In the genomic region with DNA sequence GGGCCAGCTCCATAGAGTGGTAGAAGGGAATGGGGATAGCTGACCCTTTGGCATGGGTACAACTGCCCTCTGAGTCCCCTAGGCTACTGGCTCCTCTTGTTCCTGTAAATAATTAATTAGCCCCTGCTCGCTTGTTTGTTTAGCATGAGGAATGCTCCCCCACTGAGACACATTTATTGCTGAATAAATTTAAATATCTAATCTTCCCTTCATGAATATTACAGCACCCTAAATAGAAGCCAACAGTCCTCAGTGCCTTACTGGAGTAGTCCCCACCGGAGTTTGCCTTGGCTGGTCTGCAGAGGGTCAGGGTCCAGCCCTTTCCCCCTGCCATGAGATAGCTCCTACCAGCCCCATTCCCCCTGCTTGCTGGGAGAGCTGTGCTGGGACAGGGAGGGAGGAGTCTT, we compare ENCODE assay signal across 16 mouse cellular contexts. TPM values are rescaled to one million over a fixed set of nuclear protein-coding genes. Genes with fewer than 3 reads are reported as not detected.
DNase-seq lines count a peak whose midpoint lies in the region; ATAC-seq and TF ChIP-seq lines count a peak whose summit lies in the region.
"Had no signal": no experiment of that assay in that cellular context is flagged by ENCODE, and none has a peak within 500 bp of the region (broad histone marks: within the 10 kb centered on the region; RNA-seq: fewer than 3 reads in every experiment).

No protein-coding gene starts in this region.

- peak; percentile 92 for DNase-seq in kidney, adult 11 months
- DNase-seq in brain, embryonic 14.5 days (ENCODE audit: low read depth), result peak; percentile 75
- DNase-seq in kidney, postnatal 14 days, result peak; percentile 88
- no peak for DNase-seq in spleen, adult 12 weeks (ENCODE audit: low spot score)
- no peak for DNase-seq in c-Kit-positive CD71-positive TER-119-positive erythroid progenitor cells, embryonic 14.5 days (ENCODE audit: low spot score)
- DNase-seq in ovary, adult 18-20 months (ENCODE audit: low spot score), result no peak
- DNase-seq: cerebellum, adult 8-10 months; gastrocnemius, postnatal 14 days; layer of hippocampus, adult 9-11 months; lung, postnatal 10 days; right cerebral cortex, postnatal 4 days; thymus, adult 18-20 months had no signal

- no peak overlapping the region for H3K9ac ChIP-seq in kidney, embryonic 14.5 days (ENCODE audit: low read depth, low read length)
- peak overlapping the region; percentile 13; the same call in 1 of the 2 replicates for H3K9ac ChIP-seq in forebrain, embryonic 16.5 days (replicated peaks; ENCODE audit: low read depth, low read length)
- H3K9ac ChIP-seq: limb, embryonic 15.5 days had no signal

- TF ChIP-seq POLR2A in brain, embryonic 14.5 days (IDR thresholded peaks at IDR 0.05; ENCODE audit: borderline replicate concordance, extremely low read depth, insufficient read depth, insufficient read length, poor library complexity, severe bottlenecking), result no peak

- H3K4me3 ChIP-seq in kidney, embryonic 14.5 days (ENCODE audit: low read length), result no peak overlapping the region
- H3K4me3 ChIP-seq in forebrain, embryonic 16.5 days (replicated peaks; ENCODE audit: low read length), result no peak overlapping the region
- H3K4me3 ChIP-seq: limb, embryonic 15.5 days had no signal

- H3K27ac ChIP-seq in kidney, embryonic 14.5 days (ENCODE audit: low read depth, low read length), result no peak overlapping the region
- no peak overlapping the region for H3K27ac ChIP-seq in forebrain, embryonic 16.5 days (ENCODE audit: low read length)
- H3K27ac ChIP-seq: limb, embryonic 15.5 days had no signal

- H3K36me3 ChIP-seq in kidney, embryonic 14.5 days (ENCODE audit: control insufficient read depth, insufficient read depth, low read length), result peaks cover 4% of the 10 kb centered on the region
- no peaks in the 10 kb centered on the region for H3K36me3 ChIP-seq in forebrain, embryonic 16.5 days (ENCODE audit: control insufficient read depth, insufficient read depth)

- H3K4me1 ChIP-seq in kidney, embryonic 14.5 days (ENCODE audit: control insufficient read depth, insufficient read depth, low read length), result peaks cover 20% of the 10 kb centered on the region; the same call in 1 of the 2 replicates
- H3K4me1 ChIP-seq in forebrain, embryonic 16.5 days (replicated peaks; ENCODE audit: control insufficient read depth, insufficient read depth, low read length), result peaks cover 25% of the 10 kb centered on the region

- H3K9me3 ChIP-seq in kidney, embryonic 14.5 days (ENCODE audit: control insufficient read depth, low read length), result no peaks in the 10 kb centered on the region
- no peaks in the 10 kb centered on the region for H3K9me3 ChIP-seq in forebrain, embryonic 16.5 days (ENCODE audit: control insufficient read depth, low read length)
- H3K9me3 ChIP-seq: limb, embryonic 15.5 days had no signal

- TF ChIP-seq CTCF in brain, embryonic 14.5 days (IDR thresholded peaks at IDR 0.05; ENCODE audit: borderline replicate concordance, extremely low read depth, insufficient read depth, insufficient read length), result no peak

- 52% methylated on average over 2 of the region's 2 CpGs for WGBS in kidney, embryonic 14.5 days
- 20% methylated on average over 2 of the region's 2 CpGs for WGBS in forebrain, embryonic 16.5 days

- no peak for ATAC-seq in kidney, embryonic 14.5 days (ENCODE audit: low FRiP score, low TSS enrichment)
- peak; percentile 41 for ATAC-seq in forebrain, embryonic 16.5 days

- peaks cover 14% of the 10 kb centered on the region for H3K27me3 ChIP-seq in kidney, embryonic 14.5 days (ENCODE audit: control insufficient read depth, insufficient read depth, low read length)
- H3K27me3 ChIP-seq in forebrain, embryonic 16.5 days (replicated peaks; ENCODE audit: control insufficient read depth, insufficient read depth, low read length), result 0 out of 2 replicates have a peak, but pooled peaks cover 2% of the 10 kb centered on the region

- H3K4me2 ChIP-seq in kidney, embryonic 14.5 days (replicated peaks; ENCODE audit: low read depth, low read length), result no peak overlapping the region
- no peak overlapping the region for H3K4me2 ChIP-seq in forebrain, embryonic 16.5 days (ENCODE audit: low read length)
- H3K4me2 ChIP-seq: heart, embryonic 11.5 days; limb, embryonic 15.5 days had no signal

RNA-seq across cellular contexts. Expression of a gene that starts 13.6 kb away (rescaled TPM):
- polyA plus RNA-seq in kidney, embryonic 14.5 days (2014; fragmentation: Nextera tagmentation; extraction: Ambion mirVana), result 237 and 255 TPM in 2 replicates
- 209 and 213 TPM in 2 replicates for polyA plus RNA-seq in brain, embryonic 14.5 days (2012; rRNA removed)
- polyA plus RNA-seq in forebrain, embryonic 16.5 days (2015; fragmentation: Nextera tagmentation; extraction: Ambion mirVana), result 223 and 235 TPM in 2 replicates

RNA-seq across cellular contexts. Expression of a gene that starts 24.9 kb away (rescaled TPM):
- 1,171 and 1,487 TPM in 2 replicates for polyA plus RNA-seq in kidney, embryonic 14.5 days (2014; fragmentation: Nextera tagmentation; extraction: Ambion mirVana)
- 458 and 614 TPM in 2 replicates for polyA plus RNA-seq in brain, embryonic 14.5 days (2012; rRNA removed)
- 602 and 609 TPM in 2 replicates for polyA plus RNA-seq in forebrain, embryonic 16.5 days (2015; fragmentation: Nextera tagmentation; extraction: Ambion mirVana)

RNA-seq across cellular contexts. Expression of a gene that starts 48.4 kb away (rescaled TPM):
- 57.8 and 90.7 TPM in 2 replicates for polyA plus RNA-seq in kidney, embryonic 14.5 days (2014; fragmentation: Nextera tagmentation; extraction: Ambion mirVana)
- 74.8 and 79.2 TPM in 2 replicates for polyA plus RNA-seq in brain, embryonic 14.5 days (2012; rRNA removed)
- polyA plus RNA-seq in forebrain, embryonic 16.5 days (2015; fragmentation: Nextera tagmentation; extraction: Ambion mirVana), result 67.3 and 74.7 TPM in 2 replicates

Comparison
In these comparisons a context has a peak if more than half of its experiments do, and no peak if none do; other contexts are left out.
1. DNase-seq: peak in kidney, adult 11 months (single experiment), brain, embryonic 14.5 days (single experiment) and kidney, postnatal 14 days (single experiment); none in spleen, adult 12 weeks (single experiment), c-Kit-positive CD71-positive TER-119-positive erythroid progenitor cells, embryonic 14.5 days (single experiment) and ovary, adult 18-20 months (single experiment).